Mouse (Mus musculus): ENCODE data around the gene Lrrc26.
"Not testable (repeated sequence)": the region's sequence is repeated elsewhere in the genome, so short reads cannot be mapped to it uniquely, and the experiment has no call there.

GRCm38 (mm10) chr2:25256443-25257109, 33.1 kb upstream of the Lrrc26 start:
- 0 out of 2 replicates have a peak, but pooled peaks have one; percentile 13 for TF ChIP-seq CTCF (IDR thresholded peaks at IDR 0.05; ENCODE audit: extremely low read depth, insufficient read depth, low read length)
- TF ChIP-seq POLR2A (IDR thresholded peaks at IDR 0.05; ENCODE audit: extremely low read depth, insufficient read depth, low read length), result not testable (repeated sequence)

Data from cortical plate, adult 2 months (tissue).